Mouse (Mus musculus) myocyte (in vitro differentiated cells): ENCODE data around the gene Gm21992.

Experiments
- E2F4 ChIP-seq: IDR thresholded peaks from one replicate; pipeline ENCODE4 v1.6.1; 2011; ENCODE audit warnings: mild to moderate bottlenecking, control low read depth, moderate library complexity; ENCODE audit not compliant: insufficient read depth
- POLR2A ChIP-seq: IDR thresholded peaks from one replicate; pipeline ENCODE4 v1.6.1; 2011; ENCODE audit warnings: low read depth, mild to moderate bottlenecking, control low read depth, moderate library complexity; ENCODE audit not compliant: insufficient read length
- POLR2AphosphoS2 ChIP-seq: IDR thresholded peaks from one replicate; pipeline ENCODE4 v1.6.1; 2011; ENCODE audit warnings: low read depth, control low read depth; ENCODE audit not compliant: insufficient read length
- REST ChIP-seq: IDR thresholded peaks from one replicate; pipeline ENCODE4 v1.6.1; 2011; ENCODE audit warnings: mild to moderate bottlenecking, control low read depth, moderate library complexity; ENCODE audit not compliant: insufficient read depth, insufficient read length
- TCF12 ChIP-seq: IDR thresholded peaks from one replicate; pipeline ENCODE4 v1.6.1; 2011; ENCODE audit warnings: mild to moderate bottlenecking, control low read depth; ENCODE audit not compliant: poor library complexity, insufficient read depth, severe bottlenecking
- TCF3 ChIP-seq: IDR thresholded peaks from one replicate; pipeline ENCODE4 v1.6.1; 2011; ENCODE audit warnings: low read depth, control low read depth; ENCODE audit not compliant: insufficient read length
- USF1 ChIP-seq: IDR thresholded peaks from one replicate; pipeline ENCODE4 v1.6.1; 2011; ENCODE audit warnings: low read depth, mild to moderate bottlenecking, control low read depth, moderate library complexity

GRCm38 (mm10) chr19:4718716-4719115, 92.7 kb downstream of the Gm21992 start:
- TF ChIP-seq POLR2AphosphoS2 (no peak), REST (no peak), TCF3 (no peak), POLR2A (no peak), E2F4 (no peak), TCF12 (no peak), USF1 (no peak)
